Mouse (Mus musculus): Measurements from ENCODE around the gene Rps6ka5. TPM values are rescaled to one million over a fixed set of nuclear protein-coding genes. Genes with fewer than 3 reads are reported as not detected.

Gene Rps6ka5
- polyA plus RNA-seq, 1 experiment from 2014 or later = 7.0 TPM

DNA sequence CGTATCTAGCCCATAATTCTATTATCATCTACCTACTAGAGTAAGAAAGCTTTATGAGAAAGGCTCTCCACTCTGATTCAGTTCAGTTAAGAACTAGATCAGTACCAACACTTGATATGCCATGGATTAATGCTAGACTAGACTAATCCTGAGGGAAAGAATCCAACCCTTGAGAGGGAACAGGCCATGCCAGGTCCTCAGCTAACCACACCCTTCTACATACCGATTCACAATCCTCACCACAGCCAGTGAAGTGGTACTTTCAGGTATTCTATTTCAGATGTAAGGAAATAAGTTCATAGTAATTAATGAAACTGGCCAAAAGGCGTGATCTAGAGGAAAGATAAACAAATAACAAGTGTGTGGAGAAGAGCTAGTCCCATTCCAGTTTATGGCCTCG lies 70.8 kb downstream of the Rps6ka5 start:
- no peaks in the 10 kb centered on the region for H3K27me3 ChIP-seq (ENCODE audit: control insufficient read depth, insufficient read depth, low read depth, low read length)
- no peaks in the 10 kb centered on the region for H3K36me3 ChIP-seq (ENCODE audit: control insufficient read depth, insufficient read depth, low read length)
- WGBS = 92% methylated on average over 4 of the region's 4 CpGs
- ATAC-seq = no peak
- H3K27ac ChIP-seq (ENCODE audit: low read length) = no peak overlapping the region
- H3K4me1 ChIP-seq (ENCODE audit: control insufficient read depth, insufficient read depth, low read length) = no peaks in the 10 kb centered on the region
- H3K9ac ChIP-seq (ENCODE audit: low read depth, low read length) = no peak overlapping the region
- no peak overlapping the region for H3K4me2 ChIP-seq (ENCODE audit: low read length)
- no peaks in the 10 kb centered on the region for H3K9me3 ChIP-seq (replicated peaks; ENCODE audit: control insufficient read depth, low read length, poor library complexity, severe bottlenecking)
- no peak overlapping the region for H3K4me3 ChIP-seq (ENCODE audit: low read depth, low read length)

DNA sequence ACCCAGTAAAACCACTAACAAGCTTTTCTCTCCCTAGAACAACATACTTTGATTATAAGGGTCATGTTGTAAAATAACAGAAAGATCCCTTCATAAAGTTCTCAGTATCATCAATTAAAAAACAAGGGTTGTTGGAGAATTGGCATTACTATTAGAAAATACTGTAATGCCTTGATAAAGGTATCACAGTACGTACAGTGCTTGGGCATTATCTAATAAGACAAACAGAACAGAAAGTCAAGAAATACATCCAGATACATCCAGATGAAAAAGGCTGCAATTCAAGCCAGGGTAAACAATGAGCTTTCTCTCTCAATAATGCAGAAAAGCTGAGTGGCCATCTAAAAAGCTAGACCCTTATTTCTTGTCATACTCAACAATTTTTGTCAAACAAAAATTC lies 84.8 kb downstream of the Rps6ka5 start:
- Histone ChIP-seq H3K4me1 (ENCODE audit: control insufficient read depth, insufficient read depth, low read length) (no peaks in the 10 kb centered on the region), H3K27ac (ENCODE audit: low read length) (no peak overlapping the region), H3K4me3 (ENCODE audit: low read depth, low read length) (no peak overlapping the region), H3K27me3 (ENCODE audit: control insufficient read depth, insufficient read depth, low read depth, low read length) (no peaks in the 10 kb centered on the region), H3K4me2 (ENCODE audit: low read length) (no peak overlapping the region), H3K36me3 (ENCODE audit: control insufficient read depth, insufficient read depth, low read length) (no peaks in the 10 kb centered on the region), H3K9ac (ENCODE audit: low read depth, low read length) (no peak overlapping the region), H3K9me3 (replicated peaks; ENCODE audit: control insufficient read depth, low read length, poor library complexity, severe bottlenecking) (no peaks in the 10 kb centered on the region)
- ATAC-seq = no peak
- WGBS = 100% methylated on average over 1 of the region's 1 CpGs

DNA sequence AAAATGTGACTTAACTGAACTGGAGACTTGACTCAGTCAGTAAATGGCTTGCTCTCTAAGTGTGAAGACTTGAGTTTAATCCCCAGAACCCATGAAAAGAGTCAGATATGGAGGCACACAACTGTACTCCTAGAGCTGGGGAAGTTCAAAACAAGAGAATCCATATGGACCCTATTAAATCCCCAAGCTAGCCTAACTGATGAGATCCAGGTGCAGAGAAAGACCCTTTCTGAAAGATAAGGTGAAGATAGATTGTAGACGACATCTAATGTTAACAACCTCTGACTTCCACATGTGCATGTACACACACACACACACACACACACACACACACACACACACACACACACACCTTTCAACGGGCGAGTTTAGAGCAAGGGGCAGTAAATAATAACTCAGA lies 86.1 kb downstream of the Rps6ka5 start:
- no peak overlapping the region for H3K9ac ChIP-seq (ENCODE audit: low read depth, low read length)
- WGBS = 95% methylated on average over 3 of the region's 3 CpGs
- no peaks in the 10 kb centered on the region for H3K9me3 ChIP-seq (replicated peaks; ENCODE audit: control insufficient read depth, low read length, poor library complexity, severe bottlenecking)
- H3K27me3 ChIP-seq (ENCODE audit: control insufficient read depth, insufficient read depth, low read depth, low read length) = no peaks in the 10 kb centered on the region
- no peaks in the 10 kb centered on the region for H3K36me3 ChIP-seq (ENCODE audit: control insufficient read depth, insufficient read depth, low read length)
- H3K27ac ChIP-seq (ENCODE audit: low read length) = no peak overlapping the region
- ATAC-seq = no peak
- H3K4me2 ChIP-seq (ENCODE audit: low read length) = no peak overlapping the region
- H3K4me1 ChIP-seq (ENCODE audit: control insufficient read depth, insufficient read depth, low read length) = no peaks in the 10 kb centered on the region
- no peak overlapping the region for H3K4me3 ChIP-seq (ENCODE audit: low read depth, low read length)

DNA sequence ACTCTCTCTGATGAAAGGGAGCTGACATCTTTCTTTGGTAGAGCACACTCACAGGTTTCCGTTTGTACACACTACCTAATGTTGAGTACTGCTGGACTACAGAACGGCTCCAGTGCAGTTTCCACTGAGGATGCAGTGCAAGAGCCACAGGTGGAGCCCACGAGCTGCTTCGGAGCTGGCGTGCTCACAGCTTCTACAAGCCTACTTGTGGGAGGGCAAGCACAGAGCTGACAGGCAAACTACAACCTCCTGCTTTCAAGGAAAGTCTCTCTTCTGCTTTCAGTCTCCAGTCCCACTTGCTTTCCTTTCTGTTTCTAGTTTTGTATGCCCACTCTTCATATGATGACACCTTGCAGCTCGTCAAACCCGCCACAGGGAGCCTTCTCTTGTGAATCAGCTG lies 87.1 kb downstream of the Rps6ka5 start:
- no peak for ATAC-seq
- Histone ChIP-seq H3K4me3 (ENCODE audit: low read depth, low read length) (no peak overlapping the region), H3K27me3 (ENCODE audit: control insufficient read depth, insufficient read depth, low read depth, low read length) (no peaks in the 10 kb centered on the region), H3K9ac (ENCODE audit: low read depth, low read length) (no peak overlapping the region), H3K36me3 (ENCODE audit: control insufficient read depth, insufficient read depth, low read length) (no peaks in the 10 kb centered on the region), H3K9me3 (replicated peaks; ENCODE audit: control insufficient read depth, low read length, poor library complexity, severe bottlenecking) (no peaks in the 10 kb centered on the region), H3K27ac (ENCODE audit: low read length) (no peak overlapping the region), H3K4me2 (ENCODE audit: low read length) (no peak overlapping the region; the same call in 1 of the 2 replicates), H3K4me1 (ENCODE audit: control insufficient read depth, insufficient read depth, low read length) (no peaks in the 10 kb centered on the region)
- 50% methylated on average over 7 of the region's 7 CpGs for WGBS

DNA sequence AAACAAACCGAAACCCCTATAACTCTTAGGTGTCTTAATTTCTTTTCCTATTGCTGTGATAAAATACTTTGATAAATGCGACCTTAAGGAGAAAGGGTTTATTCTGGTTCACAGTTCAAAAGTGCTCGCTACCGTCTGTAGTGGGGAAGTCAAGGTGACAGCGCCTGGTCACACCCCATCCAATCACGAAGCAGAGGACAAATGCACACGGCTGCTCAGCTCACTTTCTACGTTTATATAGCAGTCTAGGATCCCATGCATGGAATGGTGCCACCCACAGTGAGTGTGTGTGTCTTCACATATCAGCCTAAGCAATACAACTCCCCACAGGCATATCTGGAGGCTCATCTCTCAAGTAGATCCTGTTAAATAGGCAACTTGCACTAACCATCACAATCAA lies 88.9 kb downstream of the Rps6ka5 start:
- 95% methylated on average over 8 of the region's 8 CpGs for WGBS
- ATAC-seq = no peak
- Histone ChIP-seq H3K4me1 (ENCODE audit: control insufficient read depth, insufficient read depth, low read length) (no peaks in the 10 kb centered on the region), H3K4me3 (ENCODE audit: low read depth, low read length) (no peak overlapping the region), H3K27ac (ENCODE audit: low read length) (no peak overlapping the region), H3K4me2 (ENCODE audit: low read length) (no peak overlapping the region), H3K9me3 (replicated peaks; ENCODE audit: control insufficient read depth, low read length, poor library complexity, severe bottlenecking) (no peaks in the 10 kb centered on the region), H3K36me3 (ENCODE audit: control insufficient read depth, insufficient read depth, low read length) (no peaks in the 10 kb centered on the region), H3K9ac (ENCODE audit: low read depth, low read length) (no peak overlapping the region), H3K27me3 (ENCODE audit: control insufficient read depth, insufficient read depth, low read depth, low read length) (no peaks in the 10 kb centered on the region)

DNA sequence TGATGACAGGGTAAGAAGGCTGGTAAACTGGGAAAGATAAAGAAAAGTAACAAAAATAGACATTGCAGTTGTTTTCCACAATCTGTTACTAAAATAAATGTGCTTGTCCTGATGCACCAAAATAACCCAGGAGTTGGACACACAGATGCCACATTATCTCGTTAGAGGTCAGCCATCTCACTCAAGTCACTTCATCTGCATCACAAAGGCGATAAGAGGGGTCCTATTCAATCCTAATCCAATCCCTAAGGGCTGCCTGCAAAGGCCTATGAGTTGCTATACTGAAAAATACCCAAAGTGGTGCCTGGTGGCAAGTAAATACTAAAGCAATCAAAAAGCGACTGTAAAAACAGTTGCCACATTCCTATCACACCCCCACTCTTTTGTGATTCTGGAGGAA lies 90.0 kb downstream of the Rps6ka5 start:
- Histone ChIP-seq H3K9ac (ENCODE audit: low read depth, low read length) (no peak overlapping the region), H3K36me3 (ENCODE audit: control insufficient read depth, insufficient read depth, low read length) (no peaks in the 10 kb centered on the region), H3K4me2 (ENCODE audit: low read length) (no peak overlapping the region), H3K4me3 (ENCODE audit: low read depth, low read length) (no peak overlapping the region), H3K27ac (ENCODE audit: low read length) (no peak overlapping the region), H3K27me3 (ENCODE audit: control insufficient read depth, insufficient read depth, low read depth, low read length) (no peaks in the 10 kb centered on the region), H3K4me1 (ENCODE audit: control insufficient read depth, insufficient read depth, low read length) (no peaks in the 10 kb centered on the region), H3K9me3 (replicated peaks; ENCODE audit: control insufficient read depth, low read length, poor library complexity, severe bottlenecking) (no peaks in the 10 kb centered on the region)
- no peak for ATAC-seq
- WGBS = 22% methylated on average over 3 of the region's 3 CpGs

DNA sequence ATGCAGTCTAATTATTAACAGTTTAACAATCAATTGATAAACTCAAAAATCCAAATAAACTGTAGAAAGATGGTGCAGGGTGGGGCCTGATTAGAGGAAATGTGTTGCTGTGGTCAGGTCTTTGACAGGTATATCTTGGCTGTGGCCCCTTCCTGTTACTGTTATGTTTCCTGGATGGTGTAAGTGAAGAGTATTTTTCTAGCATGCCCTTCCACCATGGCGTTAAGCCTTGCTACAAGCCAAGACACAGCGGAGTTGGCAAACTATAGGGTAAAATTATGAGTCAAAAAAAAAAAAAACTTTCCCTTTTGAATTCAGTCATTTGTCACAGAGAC lies 90.5 kb downstream of the Rps6ka5 start:
- no peaks in the 10 kb centered on the region for H3K9me3 ChIP-seq (replicated peaks; ENCODE audit: control insufficient read depth, low read length, poor library complexity, severe bottlenecking)
- H3K4me2 ChIP-seq (ENCODE audit: low read length) = no peak overlapping the region
- 90% methylated on average over 2 of the region's 2 CpGs for WGBS
- H3K27me3 ChIP-seq (ENCODE audit: control insufficient read depth, insufficient read depth, low read depth, low read length) = no peaks in the 10 kb centered on the region
- no peaks in the 10 kb centered on the region for H3K36me3 ChIP-seq (ENCODE audit: control insufficient read depth, insufficient read depth, low read length)
- H3K9ac ChIP-seq (ENCODE audit: low read depth, low read length) = no peak overlapping the region
- no peak overlapping the region for H3K27ac ChIP-seq (ENCODE audit: low read length)
- no peak for ATAC-seq
- H3K4me1 ChIP-seq (ENCODE audit: control insufficient read depth, insufficient read depth, low read length) = no peaks in the 10 kb centered on the region
- no peak overlapping the region for H3K4me3 ChIP-seq (ENCODE audit: low read depth, low read length)

DNA sequence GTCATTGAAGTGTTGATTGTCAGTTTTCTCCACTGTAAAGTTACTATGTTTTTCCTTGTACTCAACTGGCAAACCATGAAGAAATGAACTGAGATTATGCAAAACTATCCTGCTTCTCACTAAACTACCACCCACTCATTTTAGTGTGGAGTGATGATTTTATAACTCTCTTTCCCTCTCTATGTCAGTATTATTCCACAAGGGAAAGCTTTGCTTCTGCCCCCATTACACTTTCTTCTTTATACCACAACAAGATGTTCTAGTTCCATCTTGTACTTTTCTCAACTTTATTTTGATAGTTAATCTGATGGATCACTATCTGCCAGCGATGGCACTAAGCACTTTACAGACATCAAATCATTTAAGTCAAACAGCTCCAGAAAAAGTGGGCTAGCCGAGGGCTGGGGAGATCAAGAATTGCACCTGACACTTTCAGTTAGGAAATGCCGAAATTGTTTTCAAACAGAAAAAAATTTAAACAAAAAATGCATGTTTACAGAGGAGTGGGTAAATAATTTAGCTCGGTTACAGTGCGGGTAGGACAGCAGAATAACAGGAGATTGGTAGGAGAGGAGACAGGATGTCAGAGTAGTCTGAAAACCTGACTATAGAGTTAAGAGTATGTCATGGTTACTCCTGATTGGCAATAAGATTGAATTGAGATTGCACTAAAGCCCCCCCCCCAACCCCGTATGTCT lies 91.0 kb downstream of the Rps6ka5 start:
- no peak overlapping the region for H3K27ac ChIP-seq (ENCODE audit: low read length)
- no peaks in the 10 kb centered on the region for H3K36me3 ChIP-seq (ENCODE audit: control insufficient read depth, insufficient read depth, low read length)
- H3K9ac ChIP-seq (ENCODE audit: low read depth, low read length) = no peak overlapping the region
- no peaks in the 10 kb centered on the region for H3K27me3 ChIP-seq (ENCODE audit: control insufficient read depth, insufficient read depth, low read depth, low read length)
- ATAC-seq = no peak
- H3K4me2 ChIP-seq (ENCODE audit: low read length) = no peak overlapping the region
- H3K4me1 ChIP-seq (ENCODE audit: control insufficient read depth, insufficient read depth, low read length) = no peaks in the 10 kb centered on the region
- no peak overlapping the region for H3K4me3 ChIP-seq (ENCODE audit: low read depth, low read length)
- H3K9me3 ChIP-seq (replicated peaks; ENCODE audit: control insufficient read depth, low read length, poor library complexity, severe bottlenecking) = no peaks in the 10 kb centered on the region
- WGBS = 91% methylated on average over 6 of the region's 6 CpGs

DNA sequence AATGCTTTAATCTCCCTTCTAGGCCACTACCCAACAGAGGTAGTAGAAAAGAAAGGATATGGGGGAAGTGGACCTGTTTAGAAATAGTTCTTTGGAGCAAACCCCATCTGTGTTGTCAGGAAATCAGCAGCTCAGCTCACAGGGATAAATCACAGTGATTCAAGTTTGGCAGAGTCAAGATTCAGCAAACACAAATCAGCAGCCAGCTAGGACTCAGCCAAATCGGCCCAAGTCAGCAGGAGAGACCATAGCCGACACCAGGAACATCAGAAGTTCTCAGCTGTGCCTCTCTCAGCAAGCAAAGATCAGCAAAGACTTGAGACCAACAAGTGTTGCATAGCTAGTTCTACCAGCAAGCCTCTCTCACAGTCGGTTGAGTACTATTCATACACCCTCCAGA lies 93.6 kb downstream of the Rps6ka5 start:
- Histone ChIP-seq H3K36me3 (ENCODE audit: control insufficient read depth, insufficient read depth, low read length) (no peaks in the 10 kb centered on the region), H3K9me3 (replicated peaks; ENCODE audit: control insufficient read depth, low read length, poor library complexity, severe bottlenecking) (no peaks in the 10 kb centered on the region), H3K9ac (ENCODE audit: low read depth, low read length) (no peak overlapping the region), H3K4me2 (ENCODE audit: low read length) (no peak overlapping the region), H3K27me3 (ENCODE audit: control insufficient read depth, insufficient read depth, low read depth, low read length) (no peaks in the 10 kb centered on the region), H3K4me3 (ENCODE audit: low read depth, low read length) (no peak overlapping the region), H3K27ac (ENCODE audit: low read length) (no peak overlapping the region), H3K4me1 (ENCODE audit: control insufficient read depth, insufficient read depth, low read length) (no peaks in the 10 kb centered on the region)
- 95% methylated on average over 3 of the region's 3 CpGs for WGBS
- ATAC-seq = no peak
